Mouse (Mus musculus) kidney, postnatal 14 days (tissue): ENCODE results near the gene AI593442.

Experiments
- DNase-seq: peaks from one replicate; pipeline ENCODE4 v3.0.0; 2022; ENCODE audit warnings: mixed read lengths

Gene AI593442

DNA sequence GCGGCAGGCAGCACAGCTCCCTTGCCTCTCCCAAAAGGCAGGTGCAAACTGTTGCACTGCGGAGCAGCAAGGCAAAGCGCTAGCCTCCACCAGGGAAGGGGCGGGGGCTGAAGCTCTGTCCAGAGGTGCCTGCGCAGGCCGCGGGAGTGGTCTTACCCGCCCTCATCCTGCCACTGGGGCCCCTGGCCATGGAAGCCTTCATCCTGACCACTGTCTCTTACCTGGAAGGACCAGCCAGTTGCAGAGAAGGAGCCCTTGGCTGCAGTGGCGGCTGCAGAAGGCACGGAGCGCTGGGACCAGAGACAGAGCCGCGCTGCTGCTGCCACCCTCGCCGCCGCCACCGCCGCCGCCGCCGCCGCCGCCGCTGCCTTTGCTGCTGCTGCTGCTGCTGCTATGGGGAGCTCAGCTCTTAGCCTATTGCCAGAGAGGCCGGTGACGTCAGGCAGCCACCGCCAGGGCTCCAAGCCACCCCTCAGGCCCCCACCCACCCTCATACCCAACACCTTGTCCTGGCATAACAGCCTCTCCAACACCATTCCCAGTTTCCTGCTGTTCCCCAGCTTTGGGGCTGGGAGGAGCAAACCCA is at the start of gene AI593442:
TSS of gene AI593442 (minus strand) at position 419 of the 586 bp plus-strand sequence.
- peak; percentile 2 for DNase-seq

DNA sequence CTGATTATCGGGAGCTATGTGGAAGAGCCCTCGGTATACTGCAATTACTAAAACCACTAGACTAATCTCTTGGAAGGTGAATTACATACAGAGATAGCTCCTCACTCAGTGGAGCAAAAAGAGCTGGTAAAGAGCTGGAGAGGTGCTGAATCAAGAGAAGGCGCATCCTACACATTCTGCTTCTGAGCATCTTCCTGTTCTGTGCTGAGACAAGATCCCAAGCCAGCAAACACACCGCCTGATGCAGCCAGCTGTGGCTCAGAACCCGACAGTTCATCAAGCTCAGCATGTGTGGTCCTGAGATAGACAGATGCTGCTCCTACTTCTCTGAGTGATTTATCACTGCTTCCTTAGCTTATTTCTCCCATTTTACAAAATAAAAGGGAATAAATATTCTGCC is 49.2 kb upstream of the AI593442 start:
- no peak for DNase-seq

DNA sequence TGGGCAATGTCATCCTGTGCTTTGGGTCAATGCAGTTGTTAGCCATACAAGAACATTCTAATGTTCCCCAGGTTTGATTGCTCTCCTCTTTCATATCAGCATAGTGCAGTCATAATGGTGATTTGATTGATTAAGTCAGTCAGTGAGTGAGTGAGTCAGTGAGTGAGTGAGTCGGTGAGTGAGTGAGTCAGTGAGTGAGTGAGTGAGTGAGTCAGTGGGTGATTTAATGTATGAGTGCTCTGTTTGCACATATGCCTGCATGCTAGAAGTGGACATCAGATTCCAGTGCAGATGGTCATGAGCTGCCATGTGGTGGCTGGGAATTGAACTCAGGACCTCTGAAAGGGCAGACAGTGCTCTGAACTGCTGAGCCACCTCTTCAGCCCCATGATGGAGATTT is 43.0 kb upstream of the AI593442 start:
- DNase-seq = no peak

DNA sequence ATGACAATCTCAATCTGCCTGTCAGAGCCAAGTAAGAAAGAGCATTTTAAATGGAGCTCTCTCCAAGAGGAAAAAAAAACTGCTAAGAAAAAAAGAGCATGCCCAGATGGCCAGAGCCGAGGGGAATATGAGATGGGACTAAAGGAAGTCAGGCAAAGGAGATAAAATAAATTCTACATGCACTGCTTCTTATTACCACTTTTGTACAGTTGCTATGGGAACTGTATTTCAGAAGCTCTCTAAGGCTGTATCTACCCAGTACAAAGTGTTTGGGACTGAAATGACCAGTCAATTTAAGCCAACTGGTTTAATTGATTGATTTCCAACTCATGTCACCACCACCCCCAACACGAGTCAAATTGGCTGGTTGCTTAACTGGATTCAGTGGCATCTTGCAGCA is 40.0 kb upstream of the AI593442 start:
- DNase-seq = no peak

DNA sequence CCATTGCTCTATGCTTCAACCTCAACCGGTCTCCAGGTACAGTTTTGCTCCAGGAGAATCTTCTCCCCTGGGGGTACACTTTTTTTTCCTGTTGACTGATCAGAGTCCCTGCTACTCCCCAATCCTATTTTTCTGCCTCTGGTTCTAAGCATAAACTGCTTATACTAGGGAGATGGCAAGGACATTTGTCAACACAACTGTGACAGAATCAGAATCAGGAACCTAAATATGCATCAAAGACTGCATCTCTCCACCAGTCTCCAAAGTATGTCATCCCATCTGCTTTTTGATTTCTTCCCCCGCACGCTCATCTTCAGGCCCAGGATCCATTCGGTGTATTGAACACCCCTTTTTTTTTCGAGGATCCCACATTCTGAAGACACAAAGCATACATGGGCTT is 456 bp upstream of the AI593442 start:
- DNase-seq = no peak

DNA sequence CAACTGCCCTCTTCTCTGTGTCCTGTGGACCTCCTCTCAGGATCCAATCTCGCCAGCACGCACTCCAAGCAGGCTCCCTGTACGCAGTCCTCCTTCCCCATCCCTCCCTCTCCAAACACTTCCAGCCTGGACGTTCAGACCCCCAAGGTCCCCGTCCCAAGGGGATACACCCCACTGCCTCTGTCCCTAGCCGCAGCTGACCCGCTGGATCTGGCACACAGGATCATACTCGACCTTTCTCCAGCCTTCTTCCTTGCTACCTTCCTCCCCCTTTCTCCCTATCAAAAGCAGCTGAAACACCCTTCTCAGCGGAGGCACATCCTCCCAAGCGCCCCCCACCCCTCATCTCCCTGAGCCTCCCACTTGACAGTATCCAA is 753 bp downstream of the AI593442 start:
- no peak for DNase-seq

DNA sequence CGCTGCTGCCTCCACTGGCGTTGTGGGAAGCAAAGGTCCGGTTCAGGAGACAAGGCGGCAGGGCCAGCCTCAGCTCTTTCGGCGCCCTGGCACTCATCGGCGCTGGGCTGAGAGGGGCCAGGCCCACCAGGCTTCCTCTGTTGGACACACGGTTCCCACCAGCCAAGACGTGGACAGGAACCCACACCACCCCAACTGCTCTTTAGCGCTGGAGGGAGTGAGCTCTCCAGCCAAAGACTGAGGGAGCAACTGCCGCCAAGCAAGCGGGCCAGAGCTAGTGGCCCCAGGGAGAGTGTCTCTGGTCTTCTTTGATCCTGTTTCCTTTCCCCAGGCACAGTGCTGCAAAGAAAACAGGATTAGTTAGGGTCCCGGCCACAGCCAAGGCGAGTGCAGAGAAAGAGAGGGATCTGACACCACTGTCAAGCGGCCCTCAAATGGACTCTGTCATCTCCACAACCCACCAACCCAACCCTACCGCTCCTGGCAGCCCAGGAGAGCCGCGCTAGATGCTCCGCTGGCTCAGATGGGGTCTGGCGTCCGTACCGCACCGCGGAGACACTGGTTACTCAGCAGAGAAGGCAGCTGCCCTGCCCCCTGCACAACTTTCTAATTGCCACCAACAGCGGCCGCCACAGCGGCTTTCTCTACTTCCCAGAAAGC is 1.3 kb downstream of the AI593442 start:
- peak; percentile 1 for DNase-seq

DNA sequence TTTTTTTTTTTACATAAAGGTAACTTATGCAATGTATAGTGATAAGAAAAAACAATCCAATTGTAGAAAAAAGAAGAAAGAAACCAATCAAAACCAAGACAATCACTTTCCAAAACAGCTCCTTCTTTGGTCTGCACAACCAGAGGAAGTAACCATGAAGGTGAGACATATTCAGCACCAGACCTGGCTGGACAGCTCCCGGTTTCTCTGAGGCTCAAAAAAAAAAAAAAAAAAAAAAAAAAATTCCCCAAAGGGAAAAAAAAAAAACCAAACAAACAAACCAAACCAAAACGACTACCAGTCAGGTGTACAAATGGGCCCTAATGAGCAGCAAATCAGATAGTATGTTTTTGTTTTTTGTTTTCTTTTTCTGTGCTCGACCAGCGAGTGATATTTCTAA is 3.0 kb downstream of the AI593442 start:
- DNase-seq = peak; percentile 33

DNA sequence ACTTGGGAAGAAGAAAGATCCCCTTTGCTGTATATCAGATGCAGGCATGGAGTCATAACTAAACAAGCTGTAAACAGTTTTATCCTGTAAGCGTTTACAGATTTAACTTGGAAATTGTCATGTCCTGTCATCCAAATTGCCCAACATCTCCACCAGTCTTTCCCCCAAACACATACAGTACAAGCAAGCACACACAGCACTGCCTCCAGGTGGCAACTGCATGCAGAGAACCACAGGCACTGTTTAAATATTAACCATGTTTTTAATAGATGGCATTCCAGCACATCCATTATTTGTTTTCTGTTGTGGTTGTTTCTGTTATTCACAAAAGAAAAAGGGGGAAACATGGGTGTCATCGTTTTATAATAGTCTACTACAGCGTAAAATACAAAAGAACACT is 3.6 kb downstream of the AI593442 start:
- no peak for DNase-seq

DNA sequence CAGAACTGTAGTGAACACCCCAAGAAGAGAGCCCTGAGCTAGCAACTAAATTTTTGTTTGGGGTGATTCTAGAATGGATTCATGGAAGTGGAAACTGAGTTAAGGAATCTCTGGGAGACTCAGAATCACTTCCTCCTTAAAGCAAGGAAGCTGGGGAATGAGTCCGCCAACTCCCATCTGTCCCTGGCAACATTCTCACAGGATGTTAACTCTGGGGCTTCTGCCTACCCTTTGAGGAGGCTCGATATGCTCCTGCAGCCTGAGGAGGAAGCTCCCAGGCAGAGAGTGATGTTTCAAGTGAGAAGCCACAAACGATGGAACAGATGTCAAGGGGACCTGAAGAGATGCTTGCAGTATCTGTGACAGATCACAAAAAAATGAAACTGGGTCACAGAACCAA is 18.2 kb downstream of the AI593442 start:
- DNase-seq = no peak

DNA sequence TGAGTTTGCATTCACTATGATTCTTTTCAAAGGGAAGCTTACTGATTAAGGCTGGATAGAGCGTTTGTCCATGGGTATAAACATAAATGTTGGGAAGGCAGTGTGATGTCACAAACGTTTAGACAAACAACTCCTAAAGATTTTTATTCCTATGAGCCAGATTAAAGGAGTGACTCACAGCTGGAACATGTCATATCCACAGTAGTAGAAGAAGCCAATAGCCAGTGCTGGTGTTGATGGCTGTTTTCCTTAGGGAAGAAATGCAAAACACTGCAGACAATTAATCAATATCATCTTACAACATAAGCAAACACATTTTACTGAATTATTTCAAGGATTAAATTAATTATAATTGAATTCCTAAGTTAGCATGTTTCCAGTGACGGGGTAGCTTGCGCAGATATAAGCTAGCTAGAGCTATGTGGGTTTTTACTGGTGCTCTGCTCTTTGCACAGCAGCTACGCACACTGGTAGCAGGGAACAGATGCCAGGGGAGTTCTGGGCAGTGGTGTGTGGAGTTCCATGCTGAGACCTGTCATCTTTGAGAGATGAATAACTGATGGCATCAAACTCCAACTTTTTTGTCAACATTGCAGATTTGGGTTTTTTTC is 29.1 kb downstream of the AI593442 start:
- no peak for DNase-seq

DNA sequence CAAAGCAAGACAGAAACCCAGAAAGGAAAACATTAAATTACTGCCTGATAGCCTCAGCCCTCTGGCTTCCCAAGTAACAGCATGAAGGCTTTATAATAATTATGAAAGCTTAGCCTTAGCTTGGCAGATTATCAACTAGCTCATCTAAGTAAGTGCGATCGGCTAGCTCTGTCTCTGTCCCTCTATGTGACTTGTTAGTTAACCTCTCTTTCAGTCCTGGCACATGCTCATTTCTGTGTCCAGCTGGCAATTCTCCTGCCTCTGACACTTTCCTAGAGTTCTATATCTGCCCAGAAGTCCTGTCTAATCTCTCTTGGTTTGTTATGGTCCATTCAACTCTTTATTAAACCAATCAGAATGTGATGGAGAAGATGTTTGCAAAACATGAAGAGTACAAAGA is 34.3 kb downstream of the AI593442 start:
- DNase-seq = peak; percentile 23

DNA sequence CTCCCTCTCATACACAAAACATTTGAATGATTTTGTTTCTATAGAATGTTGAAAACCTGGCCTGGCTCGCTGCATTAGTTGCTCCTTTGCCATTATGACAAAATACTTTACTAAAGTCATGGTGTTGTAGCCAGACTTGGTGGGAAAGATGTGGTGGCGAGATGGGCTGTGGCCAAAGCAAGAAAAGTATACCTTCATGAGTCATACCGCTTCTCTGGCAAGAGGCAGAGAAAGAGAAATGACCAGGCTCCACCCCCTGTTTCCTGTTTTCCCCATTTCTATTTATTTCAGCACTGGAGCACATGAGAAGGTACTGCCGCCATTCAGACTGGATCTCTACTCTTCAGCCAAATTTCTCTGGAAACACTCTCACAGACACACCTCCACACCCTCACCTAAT is 35.0 kb downstream of the AI593442 start:
- DNase-seq = no peak

DNA sequence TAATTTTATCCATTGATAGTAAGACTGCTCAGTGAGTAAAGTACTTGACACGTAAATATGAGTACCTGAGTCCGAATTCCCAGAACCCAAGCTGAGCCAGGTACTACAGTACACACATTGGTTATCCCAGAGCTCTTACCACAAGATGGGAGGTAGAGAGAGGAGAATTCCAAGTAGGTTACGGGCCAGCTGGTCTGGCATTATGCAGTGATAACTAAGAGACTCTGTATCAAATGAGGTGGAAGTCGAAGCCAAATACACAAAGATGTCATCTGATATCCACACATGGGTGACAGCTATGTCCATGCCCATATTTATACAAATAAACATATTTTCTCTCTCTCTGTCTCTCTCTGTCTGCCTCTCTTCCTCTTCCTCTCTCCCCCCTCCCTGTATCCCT is 35.4 kb downstream of the AI593442 start:
- DNase-seq = no peak

DNA sequence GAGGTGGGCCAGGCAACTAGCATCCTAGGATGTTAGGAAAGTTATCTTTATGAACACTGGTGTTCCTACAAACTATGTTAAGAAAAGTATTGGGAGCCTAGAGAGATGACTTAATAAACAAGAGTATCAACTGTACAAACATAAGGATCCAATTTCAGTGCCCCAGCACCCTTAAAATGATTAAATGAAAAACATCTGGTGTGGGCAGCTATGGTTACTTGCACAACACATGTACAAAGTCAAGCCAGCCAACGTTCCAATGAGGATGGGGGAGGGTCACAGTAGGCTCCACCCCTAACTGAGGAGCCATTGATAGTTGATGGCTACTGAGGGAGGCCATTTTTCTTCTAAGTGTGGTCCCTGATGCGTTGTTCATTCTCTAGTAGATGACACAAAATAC is 43.6 kb downstream of the AI593442 start:
- no peak for DNase-seq

DNA sequence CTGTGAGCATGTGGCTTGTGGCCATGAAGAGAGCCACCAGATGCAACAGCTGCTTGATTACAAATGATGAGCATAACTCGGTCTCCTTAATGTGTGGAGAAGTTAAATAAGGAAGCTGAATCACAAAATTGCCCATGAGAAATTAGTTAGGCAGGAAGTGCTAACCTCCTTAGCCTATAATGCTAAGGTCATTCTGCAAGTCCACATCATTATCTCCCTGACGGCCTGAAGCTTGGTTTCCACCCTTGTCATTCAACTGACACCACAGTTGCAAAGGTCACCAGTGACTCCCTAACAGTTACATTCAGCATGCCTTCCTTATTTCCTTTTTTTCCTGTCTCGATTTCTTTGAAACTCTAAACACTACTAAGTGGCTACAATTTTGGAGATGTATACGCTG is 55.7 kb downstream of the AI593442 start:
- DNase-seq = no peak
